Mouse (Mus musculus): ENCODE measurements around the gene Eea1.

- TF ChIP-seq CTCF (conservative IDR thresholded peaks at IDR 0.05; ENCODE audit: low read length) (no peak), NANOG (IDR thresholded peaks at IDR 0.05; ENCODE audit: borderline replicate concordance, low read length) (no peak), POU5F1 (IDR thresholded peaks at IDR 0.05; ENCODE audit: borderline replicate concordance, low read length) (no peak)
Observed at GRCm38 (mm10) chr10:96015738-96016137, 75.3 kb downstream of the Eea1 start.
